Mouse (Mus musculus): Measurements from ENCODE around the gene Babam1. TPM values are rescaled to one million over a fixed set of nuclear protein-coding genes. Genes with fewer than 3 reads are reported as not detected.
A peak's percentile ranks its signal among the peaks of the same experiment; 100 is the strongest.

Gene Babam1
- polyA plus RNA-seq, 1 experiment from 2014 or later: 56.0 TPM

DNA sequence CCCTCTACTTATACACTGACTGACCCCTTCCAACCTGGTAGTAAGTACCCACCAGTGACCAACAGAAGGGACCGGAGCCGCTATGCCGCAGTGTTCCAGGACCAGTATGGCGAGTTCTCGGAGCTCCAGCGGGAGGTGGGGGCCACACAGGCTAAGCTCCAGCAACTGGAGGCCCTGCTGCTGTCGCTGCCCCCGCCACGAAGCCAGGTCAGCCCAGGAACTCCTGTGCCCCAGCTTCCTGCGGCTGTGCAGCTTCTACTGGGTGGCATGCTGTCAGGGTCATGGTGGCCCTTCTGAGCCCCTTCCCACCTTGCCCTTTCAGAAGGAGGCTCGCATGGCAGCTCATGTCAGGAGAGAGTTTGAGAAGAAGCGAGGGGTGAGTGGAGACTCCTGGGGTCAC is 24.2 kb upstream of the Babam1 start:
- WGBS (ENCODE audit: insufficient replicate concordance): 85% methylated on average over 12 of the region's 12 CpGs
- Histone ChIP-seq H3K27me3 (peaks cover 18% of the 10 kb centered on the region), H3K4me1 (replicated peaks) (peaks cover 75% of the 10 kb centered on the region), H3K4me2 (no peak overlapping the region), H3K4me3 (replicated peaks) (no peak overlapping the region), H3K9ac (no peak overlapping the region), H3K36me3 (replicated peaks) (peaks cover 41% of the 10 kb centered on the region), H3K9me3 (replicated peaks) (no peaks in the 10 kb centered on the region), H3K27ac (replicated peaks) (no peak overlapping the region)
- ATAC-seq (ENCODE audit: insufficient read depth): no peak

DNA sequence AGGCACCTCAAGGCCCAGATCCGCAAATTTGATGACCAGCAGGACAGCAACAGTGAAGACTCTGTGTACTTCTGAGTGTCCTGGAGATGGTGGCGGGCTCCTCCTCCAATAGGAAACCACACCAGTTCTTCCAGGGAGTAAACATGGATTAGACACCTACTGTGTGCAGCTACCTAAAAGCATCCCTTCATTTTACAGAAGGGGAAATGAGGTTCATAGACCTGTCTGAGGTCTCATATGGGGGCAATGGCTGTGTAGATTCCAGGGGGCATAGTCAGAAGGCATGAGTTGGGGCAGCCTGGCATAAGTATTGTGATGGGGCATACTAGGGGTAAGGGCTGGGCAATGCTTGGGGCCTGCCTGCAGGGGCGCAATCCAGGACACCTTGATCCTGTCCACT is 23.7 kb upstream of the Babam1 start:
- no peak overlapping the region for H3K4me2 ChIP-seq
- peaks cover 47% of the 10 kb centered on the region for H3K36me3 ChIP-seq (replicated peaks)
- H3K4me1 ChIP-seq (replicated peaks): peaks cover 75% of the 10 kb centered on the region
- ATAC-seq (ENCODE audit: insufficient read depth): no peak
- H3K9ac ChIP-seq: no peak overlapping the region
- H3K27ac ChIP-seq (replicated peaks): no peak overlapping the region
- H3K9me3 ChIP-seq (replicated peaks): no peaks in the 10 kb centered on the region
- no peak overlapping the region for H3K4me3 ChIP-seq (replicated peaks)
- H3K27me3 ChIP-seq: peaks cover 24% of the 10 kb centered on the region
- WGBS (ENCODE audit: insufficient replicate concordance): 82% methylated on average over 3 of the region's 3 CpGs

DNA sequence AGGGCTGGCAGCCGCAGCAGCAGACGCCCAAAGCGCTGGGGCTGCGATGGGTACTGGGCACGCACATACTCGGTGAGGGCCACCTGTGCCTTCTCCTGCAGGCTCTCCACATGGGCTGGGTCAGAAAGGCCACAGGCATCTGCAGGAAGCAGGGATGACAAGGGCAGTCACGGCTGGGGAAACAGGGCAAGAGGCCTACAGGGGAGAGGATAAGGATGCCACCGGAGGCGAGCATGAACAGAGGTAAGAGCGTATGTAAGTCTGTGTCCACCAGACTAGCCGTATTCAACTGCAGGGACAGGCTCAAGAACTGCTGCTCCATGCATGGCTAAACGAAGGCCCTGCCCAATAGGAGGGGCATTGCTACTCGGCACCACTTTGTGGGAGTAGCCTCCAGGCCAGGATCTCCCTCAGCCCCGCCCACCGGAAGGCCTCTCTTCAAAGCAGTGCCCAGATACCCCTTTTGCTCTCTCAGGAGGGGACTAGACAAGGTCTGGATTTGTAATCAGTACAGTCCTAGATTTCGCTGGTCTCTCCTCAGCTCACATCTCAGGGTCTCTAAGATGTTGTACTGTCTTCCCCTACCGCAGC is 21.9 kb upstream of the Babam1 start:
- Histone ChIP-seq H3K4me2 (no peak overlapping the region), H3K27ac (replicated peaks) (no peak overlapping the region), H3K9ac (no peak overlapping the region), H3K36me3 (replicated peaks) (peaks cover 36% of the 10 kb centered on the region), H3K9me3 (replicated peaks) (no peaks in the 10 kb centered on the region), H3K4me3 (replicated peaks) (no peak overlapping the region), H3K4me1 (replicated peaks) (peaks cover 61% of the 10 kb centered on the region), H3K27me3 (peaks cover 41% of the 10 kb centered on the region)
- no peak for ATAC-seq (ENCODE audit: insufficient read depth)
- WGBS (ENCODE audit: insufficient replicate concordance): 64% methylated on average over 17 of the region's 17 CpGs

DNA sequence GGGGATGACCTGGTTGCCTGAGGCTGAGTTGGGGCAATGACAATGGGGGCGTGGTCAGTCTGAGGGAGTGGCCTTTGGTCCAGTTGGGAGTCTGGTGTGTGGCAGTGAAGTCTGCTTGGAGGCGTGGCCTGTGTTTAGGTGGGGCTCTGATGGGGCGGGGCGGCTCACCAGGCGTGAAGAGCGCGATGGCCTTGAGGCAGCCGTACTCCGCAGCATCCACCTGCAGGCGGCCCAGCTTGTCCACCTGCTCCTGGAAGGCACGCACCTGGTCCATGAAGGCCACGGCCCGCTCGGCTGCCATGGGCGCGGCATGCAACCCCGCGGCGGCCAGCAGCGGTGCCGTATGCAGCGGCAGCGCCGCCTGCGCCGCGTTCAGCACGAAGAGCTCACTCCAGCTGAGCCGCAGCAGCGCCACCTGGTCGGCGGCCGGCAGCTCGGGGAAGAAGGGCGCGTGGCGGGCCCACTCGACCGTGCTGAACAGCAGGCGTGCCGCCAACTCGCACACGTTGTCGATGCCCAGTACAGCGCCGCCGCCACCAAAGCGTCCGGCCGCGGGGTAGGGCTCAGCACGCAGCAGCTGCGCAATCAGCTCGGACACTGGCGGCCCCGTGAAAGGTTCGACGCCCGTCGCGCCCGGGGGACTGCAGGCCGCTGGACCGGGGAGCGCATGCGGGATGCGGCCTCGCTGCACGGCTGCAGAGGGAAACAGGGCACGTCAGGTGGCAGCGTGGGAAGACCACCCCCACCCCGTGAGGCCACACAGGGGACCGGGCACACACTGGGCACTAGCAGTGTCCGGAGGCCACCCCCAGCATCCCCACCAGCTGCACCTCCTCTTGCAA is 20.9 kb upstream of the Babam1 start:
- Histone ChIP-seq H3K36me3 (replicated peaks) (peaks cover 33% of the 10 kb centered on the region), H3K4me3 (replicated peaks) (peak overlapping the region; percentile 41), H3K27ac (replicated peaks) (no peak overlapping the region), H3K27me3 (peaks cover 52% of the 10 kb centered on the region), H3K4me1 (replicated peaks) (peaks cover 51% of the 10 kb centered on the region), H3K9ac (no peak overlapping the region), H3K4me2 (peak overlapping the region; percentile 76), H3K9me3 (replicated peaks) (no peaks in the 10 kb centered on the region)
- WGBS (ENCODE audit: insufficient replicate concordance): 14% methylated on average over 74 of the region's 74 CpGs
- no peak for ATAC-seq (ENCODE audit: insufficient read depth)

DNA sequence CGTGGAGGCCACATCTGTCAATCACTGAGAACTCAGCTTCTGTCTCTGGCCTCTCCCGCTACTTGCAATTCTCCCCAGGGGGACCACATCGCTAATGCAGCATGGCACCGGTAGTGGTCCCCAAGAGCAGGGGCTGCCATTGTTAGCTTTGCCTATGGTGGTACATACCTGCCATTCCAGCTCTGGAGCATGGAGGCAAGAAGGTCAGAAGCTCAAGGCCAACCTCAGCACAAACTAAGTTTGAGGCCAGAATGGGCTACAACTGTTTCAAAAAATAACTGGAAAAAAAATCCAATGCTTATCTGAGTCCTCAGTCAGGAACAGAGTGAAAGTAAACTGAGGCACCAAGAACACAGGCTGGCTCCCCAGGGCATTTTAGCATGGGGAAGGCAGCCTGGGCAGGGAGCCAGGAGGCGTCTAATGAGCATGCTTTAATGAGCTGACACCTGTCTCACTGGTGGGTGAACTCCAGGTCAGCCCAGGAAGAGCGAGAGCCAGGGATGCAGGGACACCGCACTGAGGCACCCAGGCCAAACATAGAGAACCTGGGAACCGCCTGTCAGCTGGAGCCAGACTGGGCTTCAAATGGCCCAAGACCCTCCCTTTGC is 20.1 kb upstream of the Babam1 start:
- Histone ChIP-seq H3K9ac (no peak overlapping the region), H3K36me3 (replicated peaks) (peaks cover 33% of the 10 kb centered on the region), H3K4me1 (replicated peaks) (peaks cover 56% of the 10 kb centered on the region), H3K27ac (replicated peaks) (no peak overlapping the region), H3K9me3 (replicated peaks) (no peaks in the 10 kb centered on the region), H3K27me3 (peaks cover 59% of the 10 kb centered on the region), H3K4me3 (replicated peaks) (no peak overlapping the region), H3K4me2 (peak overlapping the region; percentile 76)
- no peak for ATAC-seq (ENCODE audit: insufficient read depth)
- WGBS (ENCODE audit: insufficient replicate concordance): 55% methylated on average over 8 of the region's 8 CpGs

DNA sequence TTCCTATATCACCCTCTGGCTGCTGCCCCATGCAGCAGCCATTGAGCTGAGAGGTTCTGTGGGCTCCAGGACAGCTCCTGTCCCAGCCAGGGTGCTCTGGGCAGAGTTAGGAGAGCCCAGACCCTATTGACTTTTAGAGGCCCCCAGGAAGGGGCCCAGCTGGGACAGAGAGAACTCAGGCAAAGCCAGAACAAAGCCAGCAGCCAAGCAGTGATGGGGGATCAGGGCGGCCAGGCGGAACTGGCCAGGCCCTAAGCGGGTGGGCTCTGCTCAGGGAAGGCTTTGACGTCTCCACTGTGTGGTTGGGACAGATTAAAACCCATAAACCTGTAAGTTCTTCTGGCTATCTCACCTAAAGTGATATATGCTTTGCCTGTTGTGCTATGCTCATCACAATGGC is 17.7 kb upstream of the Babam1 start:
- 55% methylated on average over 4 of the region's 4 CpGs for WGBS (ENCODE audit: insufficient replicate concordance)
- Histone ChIP-seq H3K4me3 (replicated peaks) (peak overlapping the region; percentile 64), H3K4me2 (peak overlapping the region; percentile 79), H3K36me3 (replicated peaks) (peaks cover 23% of the 10 kb centered on the region), H3K27me3 (peaks cover 82% of the 10 kb centered on the region), H3K27ac (replicated peaks) (0 out of 2 replicates have a peak overlapping the region, but pooled peaks have one; percentile 2), H3K4me1 (replicated peaks) (peaks cover 59% of the 10 kb centered on the region), H3K9ac (no peak overlapping the region), H3K9me3 (replicated peaks) (no peaks in the 10 kb centered on the region)
- ATAC-seq (ENCODE audit: insufficient read depth): no peak

DNA sequence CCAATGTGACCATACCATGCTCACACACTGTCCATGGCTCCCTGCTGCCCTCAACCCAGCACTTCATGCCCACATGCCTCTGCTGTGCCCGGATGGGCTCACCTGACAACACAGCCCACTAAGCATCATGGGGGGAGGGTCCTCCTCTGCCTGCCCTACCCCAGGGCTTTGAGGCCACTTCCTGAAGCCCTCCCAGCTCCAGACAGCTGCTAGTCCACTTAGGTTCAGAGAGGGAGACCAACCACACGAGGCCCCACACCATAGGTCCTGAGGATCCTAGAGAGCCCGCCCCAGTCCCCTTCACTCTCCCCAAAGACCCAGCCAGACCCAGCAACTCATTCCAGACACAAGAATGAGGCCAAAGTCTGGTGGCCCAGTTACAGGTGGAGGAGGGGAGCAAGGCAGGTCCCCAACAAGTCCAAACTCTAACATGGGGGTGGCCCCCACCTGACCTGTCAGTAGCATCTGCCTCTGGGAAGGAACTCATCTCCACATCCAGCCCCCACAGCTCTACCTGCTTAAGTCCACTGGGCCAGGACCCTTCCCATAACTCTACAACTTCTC is 17.1 kb upstream of the Babam1 start:
- peaks cover 57% of the 10 kb centered on the region for H3K4me1 ChIP-seq (replicated peaks)
- peak overlapping the region; percentile 64 for H3K4me3 ChIP-seq (replicated peaks)
- no peak for ATAC-seq (ENCODE audit: insufficient read depth)
- H3K27ac ChIP-seq (replicated peaks): peak overlapping the region; percentile 24; the same call in 1 of the 2 replicates
- 48% methylated on average over 3 of the region's 3 CpGs for WGBS (ENCODE audit: insufficient replicate concordance)
- H3K36me3 ChIP-seq (replicated peaks): peaks cover 17% of the 10 kb centered on the region
- peak overlapping the region; percentile 79 for H3K4me2 ChIP-seq
- H3K9ac ChIP-seq: 0 out of 2 replicates have a peak overlapping the region, but pooled peaks have one; percentile 17
- no peaks in the 10 kb centered on the region for H3K9me3 ChIP-seq (replicated peaks)
- H3K27me3 ChIP-seq: peaks cover 82% of the 10 kb centered on the region

GRCm38 (mm10) chr8:71380178-71381171 is 16.2 kb upstream of the Babam1 start:
- H3K4me1 ChIP-seq (replicated peaks): peaks cover 48% of the 10 kb centered on the region
- peak overlapping the region; percentile 69; the same call in 1 of the 2 replicates for H3K27ac ChIP-seq (replicated peaks)
- 4% methylated on average over 72 of the region's 72 CpGs for WGBS (ENCODE audit: insufficient replicate concordance)
- H3K9me3 ChIP-seq (replicated peaks): no peaks in the 10 kb centered on the region
- no peak for ATAC-seq (ENCODE audit: insufficient read depth)
- H3K9ac ChIP-seq: peak overlapping the region; percentile 60
- H3K4me3 ChIP-seq (replicated peaks): peak overlapping the region; percentile 64
- 0 out of 2 replicates have a peak, but pooled peaks cover 11% of the 10 kb centered on the region for H3K36me3 ChIP-seq (replicated peaks)
- peaks cover 82% of the 10 kb centered on the region for H3K27me3 ChIP-seq
- peak overlapping the region; percentile 79 for H3K4me2 ChIP-seq

DNA sequence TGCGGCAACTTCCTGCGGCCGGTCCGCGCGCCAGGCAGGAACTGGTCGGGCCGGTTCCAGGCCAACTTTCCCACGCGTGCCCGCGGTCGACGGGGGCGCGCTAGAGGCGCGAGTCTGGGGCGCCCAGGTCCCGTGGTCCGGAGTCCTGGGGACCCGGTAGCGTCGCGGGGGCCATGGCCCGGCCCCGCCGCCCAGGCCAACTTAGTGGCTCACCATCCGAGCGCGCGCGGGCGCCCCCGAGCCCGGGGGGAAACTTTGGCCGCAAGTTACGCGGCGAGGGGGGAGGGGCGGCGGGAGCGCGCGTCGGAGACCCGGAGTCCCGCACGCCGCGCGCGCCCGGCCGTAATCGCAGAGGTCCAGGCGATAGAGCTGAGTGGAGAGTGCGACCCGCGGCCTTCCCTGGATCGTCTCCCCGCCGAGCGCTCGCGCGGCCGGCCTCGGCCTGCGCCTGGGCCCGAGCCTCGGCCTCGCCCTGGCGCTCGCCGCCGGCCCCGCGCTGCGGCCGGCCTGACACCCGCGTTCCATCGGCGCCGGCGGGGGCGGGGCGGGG is 15.2 kb upstream of the Babam1 start, which contains the start of gene Nr2f6:
Gene Nr2f6, minus strand, starts transcription at position 540 of the 550 bp plus-strand sequence.
- peak; percentile 16 for ATAC-seq (ENCODE audit: insufficient read depth)
- peak within 1 kb of the TSS; percentile 79 for H3K27ac ChIP-seq (replicated peaks)
- no peaks in the 10 kb centered on the region for H3K9me3 ChIP-seq (replicated peaks)
- under 1% methylated on average over 89 of the region's 89 CpGs for WGBS (ENCODE audit: insufficient replicate concordance)
- 0 out of 2 replicates have a peak, but pooled peaks cover 11% of the 10 kb centered on the region for H3K36me3 ChIP-seq (replicated peaks)
- H3K4me1 ChIP-seq (replicated peaks): peaks cover 38% of the 10 kb centered on the region
- peak within 1 kb of the TSS; percentile 79 for H3K4me2 ChIP-seq
- peaks cover 73% of the 10 kb centered on the region for H3K27me3 ChIP-seq
- peak within 1 kb of the TSS; percentile 64 for H3K4me3 ChIP-seq (replicated peaks)
- peak within 1 kb of the TSS; percentile 60 for H3K9ac ChIP-seq
